Mouse (Mus musculus): ENCODE data around the gene Gm47996. TPM values are rescaled to one million over a fixed set of nuclear protein-coding genes. Genes with fewer than 3 reads are reported as not detected.
"Not testable (repeated sequence)": the region's sequence is repeated elsewhere in the genome, so short reads cannot be mapped to it uniquely, and the experiment has no call there.

Gm47996 gene
- polyA plus RNA-seq, 1 experiment from 2014 or later = not detected

DNA sequence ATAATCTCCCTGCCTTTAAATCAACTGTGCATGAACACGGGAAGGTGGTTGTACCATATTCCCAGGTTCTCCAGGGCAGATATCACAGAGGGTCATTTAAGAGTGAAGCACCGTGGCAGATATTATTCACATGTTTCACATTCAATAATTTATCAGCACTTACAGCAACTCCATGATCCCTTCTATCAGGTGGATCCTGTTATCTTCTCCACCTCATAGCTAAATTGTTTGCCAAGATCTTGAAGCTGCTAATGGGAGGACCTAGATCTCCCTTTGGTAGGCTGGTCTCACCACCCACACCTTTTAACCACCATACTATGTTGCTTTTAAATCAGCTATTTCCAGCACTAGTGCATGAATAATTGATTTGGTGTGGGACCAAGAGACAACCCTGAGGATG lies 29.8 kb upstream of the Gm47996 start:
- WGBS = 88% methylated on average over 2 of the region's 2 CpGs
- ATAC-seq (no peak), DNase-seq (ENCODE audit: low spot score) (no peak)
- no peak overlapping the region for H3K4me2 ChIP-seq (ENCODE audit: low read length)
- H3K9me3 ChIP-seq (replicated peaks; ENCODE audit: control insufficient read depth, low read length) = no peaks in the 10 kb centered on the region
- no peak overlapping the region for H3K27ac ChIP-seq (ENCODE audit: low read depth, low read length)
- H3K4me3 ChIP-seq (ENCODE audit: low read depth, low read length) = no peak overlapping the region
- no peaks in the 10 kb centered on the region for H3K36me3 ChIP-seq (ENCODE audit: control insufficient read depth, insufficient read depth, low read length)
- peaks cover 4% of the 10 kb centered on the region for H3K4me1 ChIP-seq (ENCODE audit: control insufficient read depth, insufficient read depth, low read length)
- no peak overlapping the region for H3K9ac ChIP-seq (ENCODE audit: low read length)
- no peaks in the 10 kb centered on the region for H3K27me3 ChIP-seq (replicated peaks; ENCODE audit: control insufficient read depth, insufficient read depth, low read length)

DNA sequence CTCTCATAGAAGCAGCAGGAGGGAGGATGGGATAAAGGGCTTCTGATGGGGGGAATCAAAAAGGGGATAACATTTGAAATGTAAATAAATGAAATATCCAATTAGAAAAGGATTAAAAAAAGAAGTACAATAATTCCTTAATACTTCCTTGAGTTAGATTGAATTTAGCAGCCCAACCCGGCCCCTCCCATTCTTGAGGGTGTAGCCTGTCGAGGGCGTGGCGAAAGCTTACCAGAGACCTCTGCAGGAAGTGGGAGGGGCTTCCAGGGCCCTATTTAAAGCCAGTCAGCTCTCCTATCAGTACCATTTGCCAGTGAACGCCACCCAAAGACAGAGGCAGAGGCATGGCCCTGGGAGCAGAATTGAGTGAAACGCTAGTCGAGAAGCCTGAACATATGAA lies 27.7 kb upstream of the Gm47996 start, which contains the start of gene Gm47985:
TSS of gene Gm47985 (plus strand) at position 272 of the 400 bp plus-strand sequence.
- ATAC-seq; DNase-seq (ENCODE audit: low spot score); H3K4me3 ChIP-seq (ENCODE audit: low read depth, low read length); H3K9ac ChIP-seq (ENCODE audit: low read length); H3K4me1 ChIP-seq (ENCODE audit: control insufficient read depth, insufficient read depth, low read length); H3K27me3 ChIP-seq (replicated peaks; ENCODE audit: control insufficient read depth, insufficient read depth, low read length); H3K4me2 ChIP-seq (ENCODE audit: low read length); H3K27ac ChIP-seq (ENCODE audit: low read depth, low read length); H3K9me3 ChIP-seq (replicated peaks; ENCODE audit: control insufficient read depth, low read length); H3K36me3 ChIP-seq (ENCODE audit: control insufficient read depth, insufficient read depth, low read length): not testable (repeated sequence)
- no CpG with 5 or more reads among the region's 7 CpGs for WGBS

DNA sequence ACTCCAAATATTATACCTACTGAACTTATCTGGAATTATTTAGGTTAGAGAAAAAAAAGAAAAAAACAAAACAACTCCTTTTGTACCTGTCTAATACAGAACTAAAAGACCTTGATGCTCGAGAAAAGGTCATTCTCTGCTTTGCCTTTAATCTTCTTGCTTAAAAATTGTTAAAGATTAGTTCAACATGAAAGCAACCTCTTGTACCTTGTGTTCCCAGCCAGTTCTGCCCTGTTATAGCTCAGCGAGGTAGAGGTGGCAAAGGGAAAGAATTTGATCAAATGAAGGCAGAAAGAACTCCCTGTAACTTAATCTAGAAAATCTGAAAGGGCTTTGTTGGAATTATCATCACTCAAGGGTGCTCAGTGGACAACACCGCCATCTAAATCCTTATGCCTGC lies 23.7 kb upstream of the Gm47996 start:
- WGBS = 76% methylated on average over 3 of the region's 3 CpGs

DNA sequence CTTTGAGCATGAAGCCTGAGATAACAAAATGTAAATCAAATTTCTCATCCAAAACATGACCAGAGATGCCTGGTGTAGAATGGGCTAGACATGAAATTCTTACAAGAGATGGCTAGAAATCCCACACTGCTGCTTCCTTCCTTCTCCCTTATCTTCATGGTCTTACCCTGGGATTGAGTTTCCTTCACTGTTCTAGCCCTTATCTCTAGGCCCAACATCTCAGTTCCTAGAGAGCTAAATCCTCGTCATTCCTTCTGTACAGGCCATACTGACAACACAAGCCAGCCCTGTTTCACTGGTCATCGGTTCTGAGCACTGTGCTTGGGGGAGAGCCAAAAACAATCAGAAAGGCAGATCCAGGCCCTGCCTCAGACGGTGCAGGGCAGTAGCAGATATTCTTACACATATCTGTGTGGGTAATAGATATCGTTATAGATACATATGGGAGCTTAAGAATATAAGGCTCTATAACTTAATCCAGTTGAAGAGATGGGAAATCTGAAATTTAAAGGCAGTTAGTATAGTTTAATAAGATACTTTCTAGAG lies 23.0 kb upstream of the Gm47996 start:
- H3K27me3 ChIP-seq (replicated peaks; ENCODE audit: control insufficient read depth, insufficient read depth, low read length); H3K9ac ChIP-seq (ENCODE audit: low read length); H3K27ac ChIP-seq (ENCODE audit: low read depth, low read length); H3K4me1 ChIP-seq (ENCODE audit: control insufficient read depth, insufficient read depth, low read length); ATAC-seq; H3K36me3 ChIP-seq (ENCODE audit: control insufficient read depth, insufficient read depth, low read length); H3K4me2 ChIP-seq (ENCODE audit: low read length); H3K4me3 ChIP-seq (ENCODE audit: low read depth, low read length); H3K9me3 ChIP-seq (replicated peaks; ENCODE audit: control insufficient read depth, low read length); DNase-seq (ENCODE audit: low spot score): not testable (repeated sequence)
- 89% methylated on average over 4 of the region's 4 CpGs for WGBS

More for the DNA sequence above, 23.7 kb upstream of the Gm47996 start:
- not testable (repeated sequence) for H3K4me2 ChIP-seq (ENCODE audit: low read length); H3K36me3 ChIP-seq (ENCODE audit: control insufficient read depth, insufficient read depth, low read length); H3K27me3 ChIP-seq (replicated peaks; ENCODE audit: control insufficient read depth, insufficient read depth, low read length); H3K4me1 ChIP-seq (ENCODE audit: control insufficient read depth, insufficient read depth, low read length); H3K9me3 ChIP-seq (replicated peaks; ENCODE audit: control insufficient read depth, low read length); H3K27ac ChIP-seq (ENCODE audit: low read depth, low read length); DNase-seq (ENCODE audit: low spot score); H3K9ac ChIP-seq (ENCODE audit: low read length); ATAC-seq; H3K4me3 ChIP-seq (ENCODE audit: low read depth, low read length)

DNA sequence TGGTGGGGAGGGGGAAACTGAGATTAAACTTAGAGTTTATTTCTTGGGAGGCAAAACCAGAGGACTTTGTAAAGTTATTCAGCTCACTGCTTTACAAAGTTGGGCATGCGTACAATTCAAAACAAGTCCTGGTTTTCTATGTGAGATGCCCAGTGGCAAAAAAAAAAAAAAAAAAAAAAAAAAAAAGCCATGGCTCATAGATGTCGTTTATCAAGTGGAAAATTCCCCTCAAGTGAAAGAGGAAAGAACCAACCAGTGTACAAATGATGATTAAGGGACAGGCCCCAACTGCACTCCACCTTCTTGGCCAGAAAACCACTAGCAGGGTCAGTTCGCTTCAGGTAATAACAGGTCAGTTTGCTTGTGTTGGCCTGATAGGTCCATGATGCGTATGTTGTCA lies 21.5 kb upstream of the Gm47996 start:
- Histone ChIP-seq H3K4me2 (ENCODE audit: low read length) (no peak overlapping the region), H3K27ac (ENCODE audit: low read depth, low read length) (no peak overlapping the region), H3K9ac (ENCODE audit: low read length) (no peak overlapping the region), H3K4me1 (ENCODE audit: control insufficient read depth, insufficient read depth, low read length) (no peaks in the 10 kb centered on the region), H3K36me3 (ENCODE audit: control insufficient read depth, insufficient read depth, low read length) (no peaks in the 10 kb centered on the region), H3K4me3 (ENCODE audit: low read depth, low read length) (no peak overlapping the region), H3K9me3 (replicated peaks; ENCODE audit: control insufficient read depth, low read length) (no peaks in the 10 kb centered on the region), H3K27me3 (replicated peaks; ENCODE audit: control insufficient read depth, insufficient read depth, low read length) (no peaks in the 10 kb centered on the region)
- DNase-seq (ENCODE audit: low spot score) (no peak), ATAC-seq (no peak)
- 93% methylated on average over 4 of the region's 4 CpGs for WGBS

DNA sequence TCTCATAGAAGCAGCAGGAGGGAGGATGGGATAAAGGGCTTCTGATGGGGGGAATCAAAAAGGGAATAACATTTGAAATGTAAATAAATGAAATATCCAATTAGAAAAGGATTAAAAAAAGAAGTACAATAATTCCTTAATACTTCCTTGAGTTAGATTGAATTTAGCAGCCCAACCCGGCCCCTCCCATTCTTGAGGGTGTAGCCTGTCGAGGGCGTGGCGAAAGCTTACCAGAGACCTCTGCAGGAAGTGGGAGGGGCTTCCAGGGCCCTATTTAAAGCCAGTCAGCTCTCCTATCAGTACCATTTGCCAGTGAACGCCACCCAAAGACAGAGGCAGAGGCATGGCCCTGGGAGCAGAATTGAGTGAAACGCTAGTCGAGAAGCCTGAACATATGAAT lies 17.9 kb upstream of the Gm47996 start, which contains the start of gene Gm8947:
TSS of gene Gm8947 (plus strand) at position 302 of the 400 bp plus-strand sequence.
- H3K36me3 ChIP-seq (ENCODE audit: control insufficient read depth, insufficient read depth, low read length); H3K27ac ChIP-seq (ENCODE audit: low read depth, low read length); H3K4me3 ChIP-seq (ENCODE audit: low read depth, low read length); DNase-seq (ENCODE audit: low spot score); H3K27me3 ChIP-seq (replicated peaks; ENCODE audit: control insufficient read depth, insufficient read depth, low read length); H3K4me2 ChIP-seq (ENCODE audit: low read length); H3K9ac ChIP-seq (ENCODE audit: low read length); ATAC-seq; H3K4me1 ChIP-seq (ENCODE audit: control insufficient read depth, insufficient read depth, low read length); H3K9me3 ChIP-seq (replicated peaks; ENCODE audit: control insufficient read depth, low read length): not testable (repeated sequence)
- no CpG with 5 or more reads among the region's 7 CpGs for WGBS

DNA sequence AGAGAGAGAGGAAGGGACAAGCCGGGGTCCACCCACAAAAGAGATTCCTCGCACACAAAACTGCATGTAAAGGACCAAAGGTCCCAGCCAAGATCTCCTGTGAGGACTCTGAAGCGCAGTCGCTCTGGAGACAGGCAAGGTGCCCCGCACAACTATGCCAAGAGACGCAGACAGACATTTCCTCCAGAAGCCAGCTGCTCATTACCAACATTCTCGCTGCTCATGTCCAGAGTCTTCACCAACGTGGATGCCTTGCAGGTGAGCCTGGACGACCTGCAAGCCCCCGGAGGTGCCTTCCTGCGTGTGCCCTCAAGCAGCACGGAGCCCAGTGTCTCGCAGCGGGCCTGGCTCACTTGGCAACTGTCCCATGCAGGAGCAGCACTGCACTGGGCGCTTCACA lies 17.2 kb upstream of the Gm47996 start:
- 94% methylated on average over 12 of the region's 15 CpGs for WGBS
- H3K27me3 ChIP-seq (replicated peaks; ENCODE audit: control insufficient read depth, insufficient read depth, low read length); ATAC-seq; H3K9ac ChIP-seq (ENCODE audit: low read length); H3K4me2 ChIP-seq (ENCODE audit: low read length); H3K27ac ChIP-seq (ENCODE audit: low read depth, low read length); H3K36me3 ChIP-seq (ENCODE audit: control insufficient read depth, insufficient read depth, low read length); H3K4me3 ChIP-seq (ENCODE audit: low read depth, low read length); DNase-seq (ENCODE audit: low spot score); H3K4me1 ChIP-seq (ENCODE audit: control insufficient read depth, insufficient read depth, low read length); H3K9me3 ChIP-seq (replicated peaks; ENCODE audit: control insufficient read depth, low read length): not testable (repeated sequence)

DNA sequence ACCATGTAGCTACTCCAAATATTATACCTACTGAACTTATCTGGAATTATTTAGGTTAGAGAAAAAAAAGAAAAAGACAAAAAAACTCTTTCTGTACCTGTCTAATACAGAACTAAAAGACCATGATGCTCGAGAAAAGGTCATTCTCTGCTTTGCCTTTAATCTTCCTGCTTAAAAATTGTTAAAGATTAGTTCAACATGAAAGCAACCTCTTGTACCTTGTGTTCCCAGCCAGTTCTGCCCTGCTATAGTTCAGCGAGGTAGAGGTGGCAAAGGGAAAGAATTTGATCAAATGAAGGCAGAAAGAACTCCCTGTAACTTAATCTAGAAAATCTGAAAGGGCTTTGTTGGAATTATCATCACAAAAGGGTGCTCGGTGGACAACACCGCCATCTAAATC lies 13.9 kb upstream of the Gm47996 start:
- not testable (repeated sequence) for DNase-seq (ENCODE audit: low spot score); H3K9ac ChIP-seq (ENCODE audit: low read length); H3K9me3 ChIP-seq (replicated peaks; ENCODE audit: control insufficient read depth, low read length); H3K4me3 ChIP-seq (ENCODE audit: low read depth, low read length); H3K36me3 ChIP-seq (ENCODE audit: control insufficient read depth, insufficient read depth, low read length); H3K4me1 ChIP-seq (ENCODE audit: control insufficient read depth, insufficient read depth, low read length); H3K27me3 ChIP-seq (replicated peaks; ENCODE audit: control insufficient read depth, insufficient read depth, low read length); ATAC-seq; H3K27ac ChIP-seq (ENCODE audit: low read depth, low read length); H3K4me2 ChIP-seq (ENCODE audit: low read length)
- WGBS = 53% methylated on average over 4 of the region's 4 CpGs

DNA sequence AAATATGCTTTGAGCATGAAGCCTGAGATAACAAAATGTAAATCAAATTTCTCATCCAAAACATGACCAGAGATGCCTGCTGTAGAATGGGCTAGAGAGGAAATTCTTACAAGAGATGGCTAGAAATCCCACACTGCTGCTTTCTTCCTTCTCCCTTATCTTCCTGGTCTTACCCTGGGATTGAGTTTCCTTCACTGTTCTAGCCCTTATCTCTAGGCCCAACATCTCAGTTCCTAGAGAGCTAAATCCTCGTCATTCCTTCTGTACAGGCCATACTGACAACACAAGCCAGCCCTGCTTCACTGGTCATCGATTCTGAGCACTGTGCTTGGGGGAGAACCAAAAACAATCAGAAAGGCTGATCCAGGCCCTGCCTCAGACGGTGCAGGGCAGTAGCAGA lies 13.2 kb upstream of the Gm47996 start:
- WGBS = 80% methylated on average over 3 of the region's 3 CpGs
- not testable (repeated sequence) for H3K4me2 ChIP-seq (ENCODE audit: low read length); DNase-seq (ENCODE audit: low spot score); ATAC-seq; H3K4me3 ChIP-seq (ENCODE audit: low read depth, low read length); H3K27ac ChIP-seq (ENCODE audit: low read depth, low read length); H3K27me3 ChIP-seq (replicated peaks; ENCODE audit: control insufficient read depth, insufficient read depth, low read length); H3K9me3 ChIP-seq (replicated peaks; ENCODE audit: control insufficient read depth, low read length); H3K9ac ChIP-seq (ENCODE audit: low read length); H3K4me1 ChIP-seq (ENCODE audit: control insufficient read depth, insufficient read depth, low read length); H3K36me3 ChIP-seq (ENCODE audit: control insufficient read depth, insufficient read depth, low read length)
